Mouse (Mus musculus): ENCODE results near the gene Syt2. TPM values are rescaled to one million over a fixed set of nuclear protein-coding genes. Genes with fewer than 3 reads are reported as not detected.

The Syt2 gene
- total RNA-seq, 2 experiments from 2014 or later, result 0.10 TPM; not detected in 1

- peak; percentile 67; the same call in 1 of the 2 replicates for ATAC-seq (replicated peaks; ENCODE audit: poor library complexity)
Measured at GRCm38 (mm10) chr1:134770312-134770711, 123.8 kb downstream of the Syt2 start.

DNA sequence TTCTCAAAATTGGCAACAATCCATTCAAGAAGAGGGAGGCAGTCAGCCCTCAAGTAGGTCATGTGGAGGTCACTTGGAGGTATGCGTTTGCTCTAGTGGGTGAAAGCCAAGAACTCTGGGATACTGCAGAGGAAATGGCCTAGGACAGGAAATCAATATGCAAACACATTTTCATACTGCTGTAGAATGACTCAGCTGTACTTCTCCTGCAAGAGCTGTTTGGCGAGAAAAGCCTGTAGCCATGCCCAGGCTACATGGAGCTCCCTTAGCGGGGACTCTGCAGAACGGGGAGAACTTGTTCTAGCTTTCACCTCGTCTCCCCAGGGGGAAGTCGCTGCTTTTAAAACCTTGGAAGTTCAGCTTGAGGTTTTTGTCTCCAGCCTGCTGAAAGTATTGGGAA is 124.9 kb downstream of the Syt2 start:
- peak; percentile 52 for ATAC-seq (replicated peaks; ENCODE audit: poor library complexity)

GRCm38 (mm10) chr1:134771999-134772398 is 125.5 kb downstream of the Syt2 start:
- ATAC-seq (replicated peaks; ENCODE audit: poor library complexity), result peak; percentile 42; the same call in 1 of the 2 replicates

GRCm38 (mm10) chr1:134772821-134773220 is 126.3 kb downstream of the Syt2 start:
- no peak for ATAC-seq (replicated peaks; ENCODE audit: poor library complexity)

DNA sequence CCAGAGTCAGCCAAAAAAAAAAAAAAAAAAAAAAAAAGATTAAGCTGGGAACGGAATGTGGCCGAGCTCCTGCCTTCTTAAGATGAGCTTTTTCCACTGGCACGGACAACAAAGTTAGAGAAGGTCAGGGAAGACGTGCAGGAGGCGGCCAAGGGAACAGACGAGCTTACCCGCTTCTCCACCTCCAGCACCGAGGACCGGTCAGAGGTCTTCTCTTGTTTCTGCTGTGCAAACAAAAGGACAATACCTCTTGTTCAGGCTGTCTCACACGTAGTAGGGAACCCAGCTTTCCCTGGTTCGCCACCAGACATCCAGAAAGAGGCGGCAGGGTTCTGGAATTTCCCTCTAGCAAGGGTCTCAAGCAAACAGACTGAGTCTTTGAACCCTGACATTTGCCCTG is 126.8 kb downstream of the Syt2 start:
- no peak for ATAC-seq (replicated peaks; ENCODE audit: poor library complexity)

DNA sequence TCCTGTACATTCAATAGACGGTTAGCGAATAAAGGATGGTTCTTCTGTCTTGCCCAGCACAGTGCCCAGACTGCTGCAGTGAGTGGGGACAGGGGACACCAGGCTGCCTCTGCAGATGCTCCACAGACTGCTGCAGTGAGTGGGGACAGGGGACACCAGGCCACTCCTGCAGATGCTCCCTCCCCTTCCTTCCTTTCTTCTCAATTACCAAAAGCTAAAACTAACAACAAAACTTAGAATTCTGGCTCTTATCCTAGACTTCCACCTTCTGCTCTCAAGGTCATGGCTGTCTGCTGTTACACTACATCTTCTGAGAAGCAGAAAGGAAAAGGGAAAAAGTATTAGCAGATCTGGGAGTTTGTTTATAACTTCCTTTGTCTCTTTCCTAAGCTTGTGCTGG is 127.8 kb downstream of the Syt2 start:
- ATAC-seq (replicated peaks; ENCODE audit: poor library complexity), result no peak

DNA sequence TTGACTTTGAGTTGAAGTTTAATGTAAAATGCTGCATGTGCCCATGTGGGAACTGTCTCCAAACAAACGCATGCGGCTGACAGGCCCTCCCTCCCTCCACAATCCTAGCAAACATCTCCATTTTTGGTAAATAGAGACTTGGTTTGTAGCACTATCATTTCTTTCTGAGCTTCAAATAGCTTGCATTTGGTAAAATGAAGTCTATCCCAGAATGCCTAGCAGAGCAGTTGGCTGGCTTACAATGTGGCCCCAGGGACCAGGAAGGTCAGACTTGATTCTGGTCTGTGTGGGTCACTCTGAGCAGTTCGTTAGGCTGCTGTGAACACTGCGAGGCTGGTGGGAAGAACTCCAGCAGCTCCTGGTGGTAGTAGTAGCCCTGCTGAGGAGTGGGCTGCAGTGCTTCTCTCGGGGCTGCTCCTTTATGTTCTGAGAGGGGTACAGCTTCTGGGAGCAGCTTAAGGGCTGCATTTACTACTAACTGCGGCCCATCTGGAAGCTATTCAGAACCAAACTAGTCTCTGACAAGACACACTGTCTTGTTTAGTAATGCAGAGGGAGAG is 128.3 kb downstream of the Syt2 start:
- no peak for ATAC-seq (replicated peaks; ENCODE audit: poor library complexity)

- ATAC-seq (replicated peaks; ENCODE audit: poor library complexity), result no peak
Measured at GRCm38 (mm10) chr1:134775631-134776030, 129.2 kb downstream of the Syt2 start.

DNA sequence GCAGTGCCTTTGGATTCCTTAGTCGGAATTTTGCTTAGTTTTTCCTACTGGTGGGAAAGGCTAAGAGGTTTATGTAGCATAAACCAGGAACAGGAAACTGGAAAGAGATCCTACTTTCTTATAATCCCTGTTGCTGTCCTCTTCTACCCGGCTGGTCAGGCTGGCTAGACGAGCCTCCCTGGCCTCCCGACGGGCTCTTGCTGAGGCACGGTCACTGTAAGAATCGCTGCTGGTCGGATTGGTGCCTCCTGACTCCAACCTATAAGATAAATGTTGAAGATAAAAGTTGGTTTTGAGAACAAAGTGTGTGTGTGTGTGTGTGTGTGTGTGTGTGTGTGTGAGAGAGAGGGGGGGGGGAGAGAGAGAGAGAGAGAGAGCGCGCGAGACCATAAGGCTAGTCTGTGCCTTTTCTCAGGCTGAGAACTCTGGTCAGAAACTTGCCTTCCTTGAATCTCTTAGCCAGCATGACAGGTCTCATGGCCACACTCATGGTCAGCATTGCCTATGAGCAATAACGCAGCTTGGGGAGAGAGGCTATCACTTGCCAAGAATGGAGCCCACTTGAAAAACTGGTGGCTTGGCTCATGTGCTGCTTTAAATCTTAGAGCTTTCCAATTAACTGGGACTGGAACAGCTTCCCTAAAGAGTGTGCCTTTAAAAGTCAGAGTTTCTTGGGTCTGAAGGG is 130.9 kb downstream of the Syt2 start:
- no peak for ATAC-seq (replicated peaks; ENCODE audit: poor library complexity)

- peak; percentile 92 for ATAC-seq (replicated peaks; ENCODE audit: poor library complexity)
Measured at GRCm38 (mm10) chr1:134777936-134778548, 131.6 kb downstream of the Syt2 start.

DNA sequence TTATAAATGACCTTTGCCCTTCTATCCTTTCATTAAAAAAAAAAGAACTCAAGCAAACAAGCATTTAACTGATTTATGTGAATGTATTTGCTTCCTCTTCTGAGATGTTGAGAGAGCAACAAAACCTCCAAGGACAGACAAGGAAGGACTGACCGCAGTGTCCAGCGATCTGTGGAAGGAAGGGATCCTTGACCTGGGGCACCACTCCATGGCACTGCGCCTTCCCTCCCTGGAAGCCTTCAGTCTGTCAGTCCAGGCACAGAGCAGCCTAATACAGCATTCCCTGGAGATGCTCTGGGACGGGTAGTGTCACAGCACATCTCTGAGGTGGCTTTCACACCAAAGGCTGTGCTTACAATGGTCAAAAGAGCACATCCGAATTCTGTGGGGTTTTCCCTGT is 136.3 kb downstream of the Syt2 start:
- no peak for ATAC-seq (replicated peaks; ENCODE audit: poor library complexity)

GRCm38 (mm10) chr1:134783958-134784357 is 137.5 kb downstream of the Syt2 start:
- no peak for ATAC-seq (replicated peaks; ENCODE audit: poor library complexity)

GRCm38 (mm10) chr1:134784481-134784880 is 138.0 kb downstream of the Syt2 start:
- no peak for ATAC-seq (replicated peaks; ENCODE audit: poor library complexity)

DNA sequence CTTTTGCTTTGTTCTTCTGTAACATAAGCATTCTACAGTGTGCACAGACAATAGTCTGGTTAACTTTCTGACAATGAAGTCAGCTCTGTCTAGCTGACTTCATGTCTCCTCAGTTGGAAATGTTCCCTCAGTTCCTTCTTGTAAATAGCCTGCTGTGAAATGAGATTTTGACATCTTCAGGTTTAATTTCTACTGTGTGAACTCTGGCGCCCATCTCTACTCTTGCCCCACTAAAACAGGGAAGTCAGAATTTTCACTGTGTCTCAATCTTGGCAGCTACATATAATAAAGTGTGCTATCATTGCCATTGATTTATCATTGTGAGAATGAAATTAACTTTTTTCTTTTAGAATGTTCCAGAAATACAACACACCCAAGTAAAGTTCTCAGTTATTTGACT is 138.4 kb downstream of the Syt2 start:
- peak; percentile 48 for ATAC-seq (replicated peaks; ENCODE audit: poor library complexity)

GRCm38 (mm10) chr1:134788096-134788495 is 141.6 kb downstream of the Syt2 start:
- no peak for ATAC-seq (replicated peaks; ENCODE audit: poor library complexity)

- ATAC-seq (replicated peaks; ENCODE audit: poor library complexity), result peak; percentile 89
Measured at GRCm38 (mm10) chr1:134790716-134791439, 144.4 kb downstream of the Syt2 start.

GRCm38 (mm10) chr1:134791456-134791855 is 145.0 kb downstream of the Syt2 start:
- no peak for ATAC-seq (replicated peaks; ENCODE audit: poor library complexity)

- ATAC-seq (replicated peaks; ENCODE audit: poor library complexity), result no peak
Measured at GRCm38 (mm10) chr1:134796076-134796475, 149.6 kb downstream of the Syt2 start.

- ATAC-seq (replicated peaks; ENCODE audit: poor library complexity), result no peak
Measured at GRCm38 (mm10) chr1:134796536-134796935, 150.1 kb downstream of the Syt2 start.

DNA sequence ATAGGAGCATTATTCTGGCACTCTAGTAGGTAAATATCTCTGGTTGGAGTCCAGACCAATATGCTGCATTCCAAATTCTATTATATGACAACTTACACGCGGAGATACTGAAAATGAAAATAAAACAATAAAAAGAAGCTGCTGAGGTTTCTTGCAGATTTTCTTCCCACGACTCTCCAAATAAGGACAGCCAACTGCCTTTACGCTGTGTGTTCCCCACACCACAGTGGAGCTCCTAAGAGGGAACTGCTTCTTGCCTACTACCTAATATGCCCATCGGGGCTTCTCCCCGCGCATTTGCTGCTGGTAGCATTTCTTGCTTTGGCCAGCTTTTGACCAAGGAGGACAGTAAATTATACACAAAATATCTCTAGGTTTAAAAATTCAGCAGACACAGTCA is 155.3 kb downstream of the Syt2 start:
- no peak for ATAC-seq (replicated peaks; ENCODE audit: poor library complexity)

- peak; percentile 34; the same call in 1 of the 2 replicates for ATAC-seq (replicated peaks; ENCODE audit: poor library complexity)
Measured at GRCm38 (mm10) chr1:134803286-134804117, 157.0 kb downstream of the Syt2 start.
